Mouse (Mus musculus) ES-E14 (cell line): Measurements from ENCODE around the gene Mcm5.

Experiments used
- CHD2 ChIP-seq: IDR thresholded peaks from 2 replicates; pipeline ENCODE4 v1.6.1; 2014; ENCODE audit warnings: mild to moderate bottlenecking, low read depth, low read length, inconsistent platforms
- HCFC1 ChIP-seq: IDR thresholded peaks from 2 replicates; pipeline ENCODE4 v1.6.1; 2012; ENCODE audit warnings: low read length, inconsistent platforms, borderline replicate concordance; ENCODE audit not compliant: insufficient read depth
- MAFK ChIP-seq: IDR thresholded peaks from 2 replicates; pipeline ENCODE4 v1.6.1; 2014; ENCODE audit warnings: mild to moderate bottlenecking, low read depth, low read length, inconsistent platforms; ENCODE audit not compliant: insufficient read depth
- ZC3H11A ChIP-seq: IDR thresholded peaks from 2 replicates; pipeline ENCODE4 v1.6.1; 2012; ENCODE audit warnings: low read depth, mild to moderate bottlenecking, inconsistent platforms, low read length, borderline replicate concordance
- ZNF384 ChIP-seq: IDR thresholded peaks from 2 replicates; pipeline ENCODE4 v1.6.1; 2012; ENCODE audit warnings: low read depth, low read length, inconsistent platforms

- TF ChIP-seq ZC3H11A, result peak; percentile 82; the same call in 1 of the 2 replicates
- no peak for TF ChIP-seq ZNF384
- TF ChIP-seq MAFK, result peak; percentile 53; the same call in 1 of the 2 replicates
- TF ChIP-seq HCFC1, result peak; percentile 67; the same call in 1 of the 2 replicates
- TF ChIP-seq CHD2, result no peak
These were observed 688 bp upstream of the Mcm5 start for GRCm38 (mm10) chr8:75108527-75109235.
